Mouse (Mus musculus): ENCODE data around the gene Olfr1353. TPM values are rescaled to one million over a fixed set of nuclear protein-coding genes. Genes with fewer than 3 reads are reported as not detected.
"Not testable (repeated sequence)": the region's sequence is repeated elsewhere in the genome, so short reads cannot be mapped to it uniquely, and the experiment has no call there.

Olfr1353 gene
- polyA plus RNA-seq (2016; fragmentation: Nextera tagmentation; extraction: Ambion mirVana) = not detected in 2 replicates

DNA sequence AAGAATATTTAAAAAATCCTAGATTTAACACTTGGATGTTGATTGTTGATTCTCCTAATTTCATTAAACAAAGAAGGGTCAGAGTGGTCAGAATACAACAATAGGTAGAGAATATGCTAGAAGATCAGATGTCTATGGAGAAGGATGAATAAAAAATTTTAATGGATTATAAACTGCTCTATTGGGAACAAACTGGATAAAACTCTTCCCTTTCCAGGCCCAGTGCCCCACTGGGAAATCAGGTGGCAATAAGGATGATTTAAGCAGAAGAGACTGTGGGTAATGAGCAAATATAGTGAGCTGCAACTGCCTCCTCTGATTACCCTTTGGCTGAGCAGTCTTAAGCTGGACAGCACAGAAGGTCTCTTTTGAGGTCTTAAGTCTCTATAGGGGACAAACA lies at the start of gene Olfr1353:
Gene Olfr1353 (plus strand): TSS at position 301 of the 400 bp plus-strand sequence.
- H3K27me3 ChIP-seq; H3K4me2 ChIP-seq; H3K4me1 ChIP-seq; H3K9ac ChIP-seq; ATAC-seq (ENCODE audit: low FRiP score); H3K36me3 ChIP-seq (replicated peaks); H3K9me3 ChIP-seq; H3K4me3 ChIP-seq (replicated peaks); H3K27ac ChIP-seq: not testable (repeated sequence)

DNA sequence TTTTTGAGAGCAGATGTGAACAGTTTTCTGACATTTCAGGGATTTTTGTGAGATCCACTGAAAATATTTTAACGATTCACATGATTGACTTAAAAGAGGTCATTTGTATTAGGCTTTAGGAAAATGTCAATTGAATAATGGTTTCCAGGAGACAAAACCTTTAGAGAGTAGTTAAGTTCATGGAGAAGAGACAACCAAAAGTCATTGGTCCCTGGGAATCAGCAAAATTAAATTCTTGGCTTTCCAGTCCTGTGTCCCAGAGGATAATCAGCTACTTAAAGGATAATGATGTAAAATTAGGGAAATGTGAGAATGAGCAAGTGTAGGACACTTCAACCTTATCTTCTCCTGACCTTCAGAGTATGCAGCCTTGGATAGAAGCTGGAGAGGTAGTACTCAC lies 12.8 kb upstream of the Olfr1353 start, which contains the start of gene Olfr8:
Gene Olfr8 (plus strand): TSS at position 301 of the 400 bp plus-strand sequence.
- H3K4me2 ChIP-seq; H3K9me3 ChIP-seq; H3K4me3 ChIP-seq (replicated peaks); ATAC-seq (ENCODE audit: low FRiP score); H3K9ac ChIP-seq; H3K4me1 ChIP-seq; H3K27me3 ChIP-seq; H3K27ac ChIP-seq; H3K36me3 ChIP-seq (replicated peaks): not testable (repeated sequence)
- WGBS = 86% methylated on average over 1 of the region's 1 CpGs

DNA sequence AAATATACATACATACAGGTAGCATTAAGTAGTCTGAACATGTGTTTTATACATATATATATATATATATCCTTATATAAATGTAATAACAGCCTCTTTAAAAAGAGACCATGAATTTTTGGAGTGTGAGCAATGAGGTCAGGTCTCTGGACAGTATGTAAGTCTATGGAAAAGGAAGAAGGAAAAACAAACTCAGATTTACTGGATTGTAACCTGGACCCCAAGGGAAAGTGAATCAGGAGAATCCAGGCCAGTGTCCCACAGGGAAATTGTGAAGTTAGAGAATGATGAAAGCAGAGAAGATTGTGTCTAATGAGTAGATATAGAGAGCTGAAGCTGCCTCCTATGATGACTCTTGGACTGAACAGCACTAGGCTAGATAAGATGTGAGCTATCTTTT lies 17.6 kb downstream of the Olfr1353 start, which contains the start of gene Olfr1352:
Gene Olfr1352 (plus strand): TSS at position 301 of the 400 bp plus-strand sequence.
- no peaks in the 10 kb centered on the region for H3K4me1 ChIP-seq
- no peaks in the 10 kb centered on the region for H3K27me3 ChIP-seq
- H3K9ac ChIP-seq = no peak within 1 kb of the TSS
- H3K4me3 ChIP-seq (replicated peaks) = no peak within 1 kb of the TSS
- no peak within 1 kb of the TSS for H3K27ac ChIP-seq
- H3K4me2 ChIP-seq = no peak within 1 kb of the TSS
- H3K9me3 ChIP-seq = no peaks in the 10 kb centered on the region
- H3K36me3 ChIP-seq (replicated peaks) = no peaks in the 10 kb centered on the region
- ATAC-seq (ENCODE audit: low FRiP score) = no peak

DNA sequence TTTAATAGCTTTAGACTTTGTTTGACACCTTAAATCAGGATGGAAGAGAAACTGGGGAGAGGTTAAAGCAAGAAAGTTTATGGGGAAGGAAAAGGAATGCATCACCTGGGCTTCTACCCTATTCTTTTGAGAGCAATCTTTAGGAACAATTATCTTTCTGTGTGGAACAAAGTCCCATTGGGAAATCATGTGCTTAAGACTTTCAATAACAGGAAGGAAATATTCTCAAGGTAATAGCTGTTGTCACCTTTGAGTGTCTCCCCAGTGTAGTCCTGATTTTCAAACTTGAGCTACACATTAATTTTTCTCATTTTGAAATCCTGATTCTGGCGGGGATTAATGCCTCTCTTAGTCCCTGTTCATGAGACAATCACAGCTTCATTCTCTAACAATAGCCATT lies 49.1 kb downstream of the Olfr1353 start, which contains the start of gene Olfr1351:
Gene Olfr1351 (plus strand): TSS at position 301 of the 400 bp plus-strand sequence.
- no peak for ATAC-seq (ENCODE audit: low FRiP score)
- H3K9me3 ChIP-seq = 0 out of 2 replicates have a peak, but pooled peaks cover 3% of the 10 kb centered on the region
- WGBS = 71% methylated on average over 1 of the region's 1 CpGs

More for the DNA sequence above, 49.1 kb downstream of the Olfr1353 start, which contains the start of gene Olfr1351:
- Histone ChIP-seq H3K9ac (no peak within 1 kb of the TSS), H3K4me2 (no peak within 1 kb of the TSS), H3K27me3 (no peaks in the 10 kb centered on the region), H3K4me3 (replicated peaks) (no peak within 1 kb of the TSS), H3K27ac (no peak within 1 kb of the TSS), H3K4me1 (no peaks in the 10 kb centered on the region), H3K36me3 (replicated peaks) (no peaks in the 10 kb centered on the region)

Other genes starting within 250 kb of the Olfr1353 start
- not detected in 2 replicates for gene Casp14, start 245.0 kb upstream of the Olfr1353 start, polyA plus RNA-seq (2016; fragmentation: Nextera tagmentation; extraction: Ambion mirVana)
- gene Ccdc105, start 210.2 kb upstream of the Olfr1353 start, polyA plus RNA-seq (2016; fragmentation: Nextera tagmentation; extraction: Ambion mirVana) = 0.13 and 0.44 TPM in 2 replicates
- 1.7 and 1.8 TPM in 2 replicates for gene Slc1a6, start 182.8 kb upstream of the Olfr1353 start, polyA plus RNA-seq (2016; fragmentation: Nextera tagmentation; extraction: Ambion mirVana)
- not detected in 2 replicates for gene Olfr1356, start 111.1 kb upstream of the Olfr1353 start, polyA plus RNA-seq (2016; fragmentation: Nextera tagmentation; extraction: Ambion mirVana)
- not detected in 2 replicates for gene Olfr1355, start 87.8 kb upstream of the Olfr1353 start, polyA plus RNA-seq (2016; fragmentation: Nextera tagmentation; extraction: Ambion mirVana)
- gene Olfr1354, start 50.1 kb upstream of the Olfr1353 start, polyA plus RNA-seq (2016; fragmentation: Nextera tagmentation; extraction: Ambion mirVana) = 0.12 TPM in 1 of 2 replicates, not detected in the other
- not detected in 2 replicates for gene Olfr8, start 12.7 kb upstream of the Olfr1353 start, polyA plus RNA-seq (2016; fragmentation: Nextera tagmentation; extraction: Ambion mirVana)
- not detected in 2 replicates for gene Olfr1352, start 17.7 kb downstream of the Olfr1353 start, polyA plus RNA-seq (2016; fragmentation: Nextera tagmentation; extraction: Ambion mirVana)
- gene Olfr1351, start 49.2 kb downstream of the Olfr1353 start, polyA plus RNA-seq (2016; fragmentation: Nextera tagmentation; extraction: Ambion mirVana) = not detected in 2 replicates
- 0.12 and 0.23 TPM in 2 replicates for gene Olfr57, start 65.4 kb downstream of the Olfr1353 start, polyA plus RNA-seq (2016; fragmentation: Nextera tagmentation; extraction: Ambion mirVana)
- 45.7 and 47.7 TPM in 2 replicates for gene 2610008E11Rik, start 134.3 kb downstream of the Olfr1353 start, polyA plus RNA-seq (2016; fragmentation: Nextera tagmentation; extraction: Ambion mirVana)
- not detected in 2 replicates for gene Vmn2r80, start 185.5 kb downstream of the Olfr1353 start, polyA plus RNA-seq (2016; fragmentation: Nextera tagmentation; extraction: Ambion mirVana)